Mouse (Mus musculus): Measurements from ENCODE around the gene Ddost.
"Not testable (repeated sequence)": the region's sequence is repeated elsewhere in the genome, so short reads cannot be mapped to it uniquely, and the experiment has no call there.

Gene Ddost

GRCm38 (mm10) chr4:138311595-138311994, 7.1 kb downstream of the Ddost start:
- peak; percentile 42 for DNase-seq (ENCODE audit: low spot score)

- no peak for DNase-seq (ENCODE audit: low spot score)
Measured at GRCm38 (mm10) chr4:138312105-138312504, 7.6 kb downstream of the Ddost start.

- no peak for DNase-seq (ENCODE audit: low spot score)
Measured at GRCm38 (mm10) chr4:138313021-138313420, 8.5 kb downstream of the Ddost start.

- no peak for DNase-seq (ENCODE audit: low spot score)
Measured at GRCm38 (mm10) chr4:138313795-138314194, 9.3 kb downstream of the Ddost start.

GRCm38 (mm10) chr4:138315781-138316180, 11.3 kb downstream of the Ddost start:
- no peak for DNase-seq (ENCODE audit: low spot score)

GRCm38 (mm10) chr4:138316369-138316768, 11.8 kb downstream of the Ddost start:
- no peak for DNase-seq (ENCODE audit: low spot score)

GRCm38 (mm10) chr4:138318509-138319266, 14.2 kb downstream of the Ddost start:
- peak; percentile 45 for DNase-seq (ENCODE audit: low spot score)

- peak; percentile 87 for DNase-seq (ENCODE audit: low spot score)
Measured at GRCm38 (mm10) chr4:138319508-138319907, 15.0 kb downstream of the Ddost start.

- DNase-seq (ENCODE audit: low spot score), result no peak
Measured at GRCm38 (mm10) chr4:138320711-138321110, 16.2 kb downstream of the Ddost start.

GRCm38 (mm10) chr4:138321488-138321887, 17.0 kb downstream of the Ddost start:
- no peak for DNase-seq (ENCODE audit: low spot score)

GRCm38 (mm10) chr4:138322692-138323091, 18.2 kb downstream of the Ddost start:
- DNase-seq (ENCODE audit: low spot score), result no peak

- DNase-seq (ENCODE audit: low spot score), result no peak
Measured at GRCm38 (mm10) chr4:138323753-138324152, 19.2 kb downstream of the Ddost start.

GRCm38 (mm10) chr4:138324451-138324850, 19.9 kb downstream of the Ddost start:
- DNase-seq (ENCODE audit: low spot score), result no peak

- peak; percentile 95 for DNase-seq (ENCODE audit: low spot score)
Measured at GRCm38 (mm10) chr4:138325466-138326076, 21.0 kb downstream of the Ddost start.

- DNase-seq (ENCODE audit: low spot score), result peak; percentile 87
Measured at GRCm38 (mm10) chr4:138326077-138326695, 21.7 kb downstream of the Ddost start, which contains the start of gene Pink1. Pink1 (minus strand) TSS chr4:138326307.

- not testable (repeated sequence) for DNase-seq (ENCODE audit: low spot score)
Measured at GRCm38 (mm10) chr4:138327155-138327554, 22.6 kb downstream of the Ddost start.

- DNase-seq (ENCODE audit: low spot score), result no peak
Measured at GRCm38 (mm10) chr4:138327891-138328470, 23.5 kb downstream of the Ddost start.

GRCm38 (mm10) chr4:138330264-138330671, 25.7 kb downstream of the Ddost start:
- no peak for DNase-seq (ENCODE audit: low spot score)

- no peak for DNase-seq (ENCODE audit: low spot score)
Measured at GRCm38 (mm10) chr4:138331647-138332046, 27.1 kb downstream of the Ddost start.

GRCm38 (mm10) chr4:138333135-138333534, 28.6 kb downstream of the Ddost start:
- DNase-seq (ENCODE audit: low spot score), result no peak

GRCm38 (mm10) chr4:138335036-138335435, 30.5 kb downstream of the Ddost start:
- DNase-seq (ENCODE audit: low spot score), result no peak

- DNase-seq (ENCODE audit: low spot score), result no peak
Measured at GRCm38 (mm10) chr4:138335648-138336047, 31.1 kb downstream of the Ddost start.

- DNase-seq (ENCODE audit: low spot score), result no peak
Measured at GRCm38 (mm10) chr4:138336876-138337275, 32.3 kb downstream of the Ddost start.

Data from ovary, postnatal 14 days (tissue).